Mouse (Mus musculus): ENCODE measurements around the gene Tmem141. TPM values are rescaled to one million over a fixed set of nuclear protein-coding genes. Genes with fewer than 3 reads are reported as not detected.

The Tmem141 gene
- polyA plus RNA-seq, 1 experiment from 2014 or later: 29.9 TPM

DNA sequence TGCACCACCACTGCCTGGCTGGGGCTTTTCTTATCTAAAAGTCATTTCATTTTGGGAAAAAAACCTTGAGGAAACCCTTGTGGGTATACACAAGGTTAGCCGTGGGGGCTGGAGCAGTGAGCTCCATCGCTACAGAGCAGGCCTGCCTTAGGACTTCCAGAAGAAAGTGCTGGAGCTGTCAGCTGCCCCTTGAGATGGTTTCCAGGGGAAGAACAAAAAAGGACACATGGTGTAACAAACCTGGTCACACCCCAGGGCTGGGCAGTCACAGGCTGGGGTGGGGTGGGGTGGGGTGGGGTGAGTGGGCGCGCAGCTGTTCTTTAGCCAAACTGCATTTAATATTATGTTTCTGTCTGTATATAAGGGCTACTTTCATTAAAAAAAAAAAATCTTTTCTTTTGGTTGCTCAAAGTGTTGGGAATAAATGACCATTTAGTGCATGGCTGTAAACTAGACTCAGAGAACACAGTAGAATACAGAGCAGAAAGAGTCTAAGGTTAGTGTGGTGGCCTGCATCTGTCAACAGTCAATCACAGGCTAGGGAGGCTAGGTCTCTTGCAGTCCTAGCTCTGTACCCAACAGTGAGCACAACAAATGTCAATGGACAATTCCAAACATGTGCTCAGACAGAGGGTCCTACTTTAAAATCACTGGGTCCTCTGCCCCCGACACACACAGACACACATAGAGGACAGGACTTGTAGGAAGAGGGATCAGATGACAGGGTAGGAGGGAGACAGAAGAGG is 24.9 kb downstream of the Tmem141 start:
- no peaks in the 10 kb centered on the region for H3K27me3 ChIP-seq (replicated peaks; ENCODE audit: insufficient read depth, low read length)
- no peaks in the 10 kb centered on the region for H3K4me1 ChIP-seq (ENCODE audit: insufficient read depth, low read depth, low read length)
- H3K4me2 ChIP-seq (replicated peaks; ENCODE audit: low read depth, low read length): no peak overlapping the region
- H3K9me3 ChIP-seq (ENCODE audit: low read length): no peaks in the 10 kb centered on the region
- no peak for TF ChIP-seq EP300 (IDR thresholded peaks at IDR 0.05)
- no peak overlapping the region for H3K27ac ChIP-seq (ENCODE audit: low read length)
- ATAC-seq (no peak), DNase-seq (ENCODE audit: low spot score) (no peak)
- WGBS: 96% methylated on average over 5 of the region's 5 CpGs
- peaks cover 60% of the 10 kb centered on the region for H3K36me3 ChIP-seq (ENCODE audit: insufficient read depth, low read length)
- no peak overlapping the region for H3K4me3 ChIP-seq (ENCODE audit: low read depth, low read length)
- H3K9ac ChIP-seq (replicated peaks; ENCODE audit: low read depth): no peak overlapping the region

DNA sequence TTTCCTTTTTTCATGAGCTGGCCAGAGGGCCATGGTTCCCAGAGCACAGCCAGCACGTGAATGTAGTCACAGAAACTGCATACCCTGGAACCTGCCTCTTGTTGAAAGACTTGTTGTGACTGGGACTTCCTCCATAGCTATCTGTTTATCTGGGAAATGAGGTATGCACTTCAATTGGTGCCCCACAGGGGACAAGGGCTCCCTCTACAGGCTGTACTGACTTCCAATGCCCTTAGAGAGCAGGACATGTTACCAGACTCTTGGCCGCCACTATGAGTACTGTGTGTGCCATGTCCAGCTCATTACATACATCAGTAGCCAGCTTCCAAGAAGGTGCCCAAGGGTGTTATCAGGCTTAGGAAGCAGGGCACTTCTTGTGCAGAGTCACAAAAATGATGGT is 29.9 kb downstream of the Tmem141 start:
- TF ChIP-seq CTCF (IDR thresholded peaks at IDR 0.05) (peak; percentile 62), EP300 (IDR thresholded peaks at IDR 0.05) (no peak)
- 80% methylated on average over 2 of the region's 2 CpGs for WGBS
- Histone ChIP-seq H3K27ac (ENCODE audit: low read length) (no peak overlapping the region), H3K27me3 (replicated peaks; ENCODE audit: insufficient read depth, low read length) (no peaks in the 10 kb centered on the region), H3K9ac (replicated peaks; ENCODE audit: low read depth) (no peak overlapping the region), H3K4me1 (ENCODE audit: insufficient read depth, low read depth, low read length) (no peaks in the 10 kb centered on the region), H3K36me3 (ENCODE audit: insufficient read depth, low read length) (peaks cover 28% of the 10 kb centered on the region), H3K9me3 (ENCODE audit: low read length) (no peaks in the 10 kb centered on the region), H3K4me3 (ENCODE audit: low read depth, low read length) (no peak overlapping the region), H3K4me2 (replicated peaks; ENCODE audit: low read depth, low read length) (no peak overlapping the region)
- no peak for DNase-seq (ENCODE audit: low spot score)
- no peak for ATAC-seq

DNA sequence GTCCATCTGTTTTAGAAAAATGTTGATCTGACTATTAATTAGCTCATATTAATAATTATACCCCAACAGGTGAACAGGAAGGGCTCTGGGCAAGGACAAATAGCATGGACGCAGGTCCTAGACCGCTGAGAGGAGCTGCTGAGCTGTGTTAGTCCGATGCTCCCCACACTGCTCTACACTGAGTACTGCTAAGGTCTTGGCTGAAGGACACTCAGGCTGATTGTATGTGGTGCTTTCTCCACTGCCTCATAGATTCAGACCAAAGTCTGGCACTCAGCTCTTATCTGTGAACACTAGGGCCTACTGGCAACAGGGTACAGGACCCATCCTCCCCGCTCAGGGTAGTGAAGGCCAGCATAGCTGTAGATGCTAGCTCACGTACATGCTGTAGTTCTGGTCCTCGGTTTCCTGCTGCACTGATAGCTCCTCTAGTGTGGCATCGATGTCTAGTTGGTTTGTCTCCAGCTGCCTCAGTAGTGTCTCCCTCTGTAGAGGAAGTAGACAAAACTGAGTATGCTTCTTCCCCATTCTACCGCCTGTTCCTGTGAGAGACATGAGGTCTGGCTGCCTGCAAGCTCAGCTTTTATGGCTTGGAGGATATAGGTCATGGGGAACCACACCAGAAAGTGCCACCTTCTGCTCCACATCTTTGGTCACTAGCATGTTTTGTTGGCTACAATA is 33.4 kb downstream of the Tmem141 start:
- no peak overlapping the region for H3K27ac ChIP-seq (ENCODE audit: low read length)
- ATAC-seq: no peak
- no peaks in the 10 kb centered on the region for H3K27me3 ChIP-seq (replicated peaks; ENCODE audit: insufficient read depth, low read length)
- H3K9me3 ChIP-seq (ENCODE audit: low read length): no peaks in the 10 kb centered on the region
- H3K4me1 ChIP-seq (ENCODE audit: insufficient read depth, low read depth, low read length): no peaks in the 10 kb centered on the region
- H3K4me3 ChIP-seq (ENCODE audit: low read depth, low read length): no peak overlapping the region
- peaks cover 12% of the 10 kb centered on the region; the same call in 1 of the 2 replicates for H3K36me3 ChIP-seq (ENCODE audit: insufficient read depth, low read length)
- H3K4me2 ChIP-seq (replicated peaks; ENCODE audit: low read depth, low read length): no peak overlapping the region
- TF ChIP-seq EP300 (IDR thresholded peaks at IDR 0.05) (no peak), CTCF (IDR thresholded peaks at IDR 0.05) (no peak)
- DNase-seq (ENCODE audit: low spot score): no peak
- WGBS: 89% methylated on average over 8 of the region's 8 CpGs
- H3K9ac ChIP-seq (replicated peaks; ENCODE audit: low read depth): no peak overlapping the region

DNA sequence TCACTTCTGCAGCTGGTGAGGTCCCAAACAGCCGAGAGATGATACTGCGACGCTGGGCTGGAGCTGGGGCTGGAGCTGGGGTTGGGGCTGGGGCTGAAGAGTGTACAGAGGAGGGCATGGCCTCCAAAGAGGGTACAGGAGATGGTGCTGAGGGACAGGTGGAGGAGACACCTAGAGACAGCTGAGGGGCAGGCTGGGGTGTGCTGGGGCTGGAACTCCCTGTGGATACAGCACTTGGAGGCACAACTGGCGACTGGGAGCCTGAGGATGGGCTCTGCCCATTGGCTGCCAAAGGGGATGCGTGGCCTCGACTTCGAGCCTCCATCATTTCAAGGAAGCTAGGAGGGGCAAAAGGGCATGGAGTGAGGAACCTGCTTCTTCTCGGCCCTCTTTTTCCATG is 34.5 kb downstream of the Tmem141 start:
- ATAC-seq (no peak), DNase-seq (ENCODE audit: low spot score) (no peak)
- Histone ChIP-seq H3K4me3 (ENCODE audit: low read depth, low read length) (no peak overlapping the region), H3K9me3 (ENCODE audit: low read length) (no peaks in the 10 kb centered on the region), H3K27ac (ENCODE audit: low read length) (no peak overlapping the region), H3K4me1 (ENCODE audit: insufficient read depth, low read depth, low read length) (no peaks in the 10 kb centered on the region), H3K36me3 (ENCODE audit: insufficient read depth, low read length) (peaks cover 10% of the 10 kb centered on the region; the same call in 1 of the 2 replicates), H3K9ac (replicated peaks; ENCODE audit: low read depth) (no peak overlapping the region), H3K4me2 (replicated peaks; ENCODE audit: low read depth, low read length) (no peak overlapping the region), H3K27me3 (replicated peaks; ENCODE audit: insufficient read depth, low read length) (no peaks in the 10 kb centered on the region)
- 89% methylated on average over 8 of the region's 8 CpGs for WGBS
- TF ChIP-seq EP300 (IDR thresholded peaks at IDR 0.05): no peak
- no peak for TF ChIP-seq CTCF (IDR thresholded peaks at IDR 0.05)

DNA sequence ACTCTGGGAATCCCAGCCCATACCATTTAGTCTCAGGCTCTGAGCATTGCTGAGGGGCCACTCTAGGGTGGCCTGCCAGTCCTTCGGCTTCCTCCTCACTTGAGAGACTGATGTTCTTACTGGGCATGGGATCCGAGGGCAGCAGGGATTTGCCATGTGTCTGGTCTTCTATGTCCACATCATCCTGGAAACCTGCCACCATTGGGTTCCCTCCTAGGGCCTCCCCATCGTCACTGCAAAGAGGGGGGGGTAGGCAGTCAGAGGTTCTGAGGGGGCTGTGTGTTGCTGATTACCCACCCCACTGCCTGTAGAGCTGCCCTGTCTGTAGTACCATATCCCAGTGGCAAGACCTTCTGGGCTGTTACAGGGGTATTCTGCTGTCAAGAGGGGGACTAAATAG is 36.2 kb downstream of the Tmem141 start:
- ATAC-seq (no peak), DNase-seq (ENCODE audit: low spot score) (no peak)
- H3K9me3 ChIP-seq (ENCODE audit: low read length): no peaks in the 10 kb centered on the region
- H3K4me1 ChIP-seq (ENCODE audit: insufficient read depth, low read depth, low read length): peaks cover 5% of the 10 kb centered on the region; the same call in 1 of the 2 replicates
- H3K27ac ChIP-seq (ENCODE audit: low read length): no peak overlapping the region
- no peak for TF ChIP-seq EP300 (IDR thresholded peaks at IDR 0.05)
- no peak for TF ChIP-seq CTCF (IDR thresholded peaks at IDR 0.05)
- no peak overlapping the region for H3K4me2 ChIP-seq (replicated peaks; ENCODE audit: low read depth, low read length)
- 0 out of 2 replicates have a peak, but pooled peaks cover 5% of the 10 kb centered on the region for H3K36me3 ChIP-seq (ENCODE audit: insufficient read depth, low read length)
- H3K9ac ChIP-seq (replicated peaks; ENCODE audit: low read depth): no peak overlapping the region
- no peak overlapping the region for H3K4me3 ChIP-seq (ENCODE audit: low read depth, low read length)
- peaks cover 5% of the 10 kb centered on the region; the same call in 1 of the 2 replicates for H3K27me3 ChIP-seq (replicated peaks; ENCODE audit: insufficient read depth, low read length)
- 84% methylated on average over 3 of the region's 3 CpGs for WGBS

DNA sequence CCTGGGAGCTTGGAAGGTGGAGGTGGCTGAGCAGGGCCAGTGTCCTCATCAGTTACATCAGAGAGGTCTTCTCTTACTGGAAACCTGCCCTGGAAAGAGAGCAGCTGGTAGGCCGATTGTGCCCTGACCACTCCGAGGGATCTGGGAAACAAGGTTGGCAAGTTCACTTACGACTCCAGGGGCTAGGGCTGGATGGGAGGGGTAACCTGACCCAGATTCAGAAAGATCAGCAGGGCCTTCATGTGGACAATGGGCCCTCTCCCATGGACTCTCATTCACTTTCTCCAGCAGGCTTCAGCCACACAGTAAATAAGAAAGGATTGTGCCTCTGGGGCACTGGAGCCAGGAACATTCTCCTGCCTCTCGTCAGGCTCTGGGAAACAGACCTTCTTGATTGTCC is 36.9 kb downstream of the Tmem141 start:
- Histone ChIP-seq H3K36me3 (ENCODE audit: insufficient read depth, low read length) (0 out of 2 replicates have a peak, but pooled peaks cover 5% of the 10 kb centered on the region), H3K4me2 (replicated peaks; ENCODE audit: low read depth, low read length) (no peak overlapping the region), H3K9ac (replicated peaks; ENCODE audit: low read depth) (no peak overlapping the region), H3K27ac (ENCODE audit: low read length) (no peak overlapping the region), H3K4me1 (ENCODE audit: insufficient read depth, low read depth, low read length) (peaks cover 5% of the 10 kb centered on the region; the same call in 1 of the 2 replicates), H3K9me3 (ENCODE audit: low read length) (no peaks in the 10 kb centered on the region), H3K27me3 (replicated peaks; ENCODE audit: insufficient read depth, low read length) (peaks cover 13% of the 10 kb centered on the region), H3K4me3 (ENCODE audit: low read depth, low read length) (no peak overlapping the region)
- TF ChIP-seq CTCF (IDR thresholded peaks at IDR 0.05): no peak
- TF ChIP-seq EP300 (IDR thresholded peaks at IDR 0.05): no peak
- WGBS: 79% methylated on average over 4 of the region's 4 CpGs
- no peak for ATAC-seq
- no peak for DNase-seq (ENCODE audit: low spot score)

Data from lung, postnatal 0 days (tissue).